Mouse (Mus musculus) embryo, embryonic 11 days (tissue): ENCODE results near the gene Dync1h1.
A peak's percentile ranks its signal among the peaks of the same experiment; 100 is the strongest.
"Not testable (repeated sequence)": the region's sequence is repeated elsewhere in the genome, so short reads cannot be mapped to it uniquely, and the experiment has no call there.

Experiments used
- DNase-seq: peaks from one replicate; pipeline ENCODE4 v3.0.0-alpha.2; 2015

Dync1h1 gene

DNA sequence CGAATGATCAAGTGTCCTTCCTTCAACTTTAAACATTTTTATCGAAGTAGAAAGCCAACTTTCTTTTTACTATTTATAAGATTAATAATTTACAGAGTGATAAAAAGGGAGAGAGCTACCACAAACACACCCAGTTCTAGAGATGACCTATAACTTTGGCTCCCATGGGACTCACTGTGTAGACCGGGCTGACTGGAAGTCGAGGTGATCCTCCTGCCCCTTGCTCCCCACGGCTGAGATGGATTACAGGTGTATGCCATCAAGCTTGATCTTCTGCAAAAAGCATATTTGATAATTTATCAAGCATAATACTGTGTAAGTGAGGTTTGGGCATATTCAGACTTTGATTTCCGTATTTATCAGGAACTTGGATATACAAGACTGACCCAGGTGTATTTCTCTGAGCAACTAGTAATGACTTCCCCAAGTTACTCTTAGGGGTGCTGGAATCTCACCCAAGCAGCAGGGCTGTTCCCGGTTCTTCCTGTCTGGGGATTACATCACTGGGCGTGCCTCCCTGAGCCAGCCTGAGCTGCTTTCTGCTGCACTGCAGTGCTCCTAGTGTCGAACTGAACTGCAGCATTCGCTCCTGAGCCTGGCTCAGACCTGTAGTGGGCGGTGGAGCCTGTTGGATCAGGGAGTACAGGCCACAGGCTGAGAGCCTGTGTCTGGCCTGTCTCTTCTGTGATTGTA is 7.4 kb downstream of the Dync1h1 start:
- no peak for DNase-seq

DNA sequence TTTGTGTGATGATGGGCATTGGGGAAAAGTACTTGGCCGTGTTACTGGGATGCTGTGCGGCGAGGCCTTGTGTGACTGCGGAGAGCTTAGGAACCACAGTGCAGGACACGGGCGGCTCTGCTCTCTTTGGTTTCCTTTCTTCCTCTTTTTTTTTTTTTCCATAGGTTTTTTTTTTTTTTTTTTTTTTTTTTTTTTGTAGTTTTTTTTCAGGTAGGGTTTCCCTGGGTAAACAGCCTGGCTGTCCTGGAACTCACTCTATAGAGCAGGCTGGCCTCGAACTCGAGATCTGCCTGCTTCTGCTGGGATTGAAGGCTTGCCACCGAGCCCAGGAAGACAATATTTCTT is 7.9 kb downstream of the Dync1h1 start:
- no peak for DNase-seq

DNA sequence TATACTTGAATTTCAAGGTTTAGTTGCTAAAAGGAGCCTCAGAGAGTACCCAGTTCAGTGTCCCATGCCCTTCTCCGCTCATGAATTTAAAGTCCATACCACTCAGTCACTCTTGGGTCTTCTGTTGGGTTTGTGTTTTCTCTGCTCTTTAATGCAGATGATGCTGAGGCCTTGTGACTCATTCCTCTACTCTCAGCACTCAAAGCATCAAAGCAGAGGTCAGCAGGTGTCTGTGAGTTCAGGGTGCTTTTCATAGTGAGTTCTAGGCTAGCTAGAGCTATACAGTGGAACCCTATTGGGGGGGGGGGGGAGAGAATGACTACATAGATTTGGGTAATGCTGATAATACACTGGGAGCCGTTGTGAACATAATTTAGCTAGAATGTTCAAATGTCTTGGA is 9.5 kb downstream of the Dync1h1 start:
- DNase-seq = no peak

DNA sequence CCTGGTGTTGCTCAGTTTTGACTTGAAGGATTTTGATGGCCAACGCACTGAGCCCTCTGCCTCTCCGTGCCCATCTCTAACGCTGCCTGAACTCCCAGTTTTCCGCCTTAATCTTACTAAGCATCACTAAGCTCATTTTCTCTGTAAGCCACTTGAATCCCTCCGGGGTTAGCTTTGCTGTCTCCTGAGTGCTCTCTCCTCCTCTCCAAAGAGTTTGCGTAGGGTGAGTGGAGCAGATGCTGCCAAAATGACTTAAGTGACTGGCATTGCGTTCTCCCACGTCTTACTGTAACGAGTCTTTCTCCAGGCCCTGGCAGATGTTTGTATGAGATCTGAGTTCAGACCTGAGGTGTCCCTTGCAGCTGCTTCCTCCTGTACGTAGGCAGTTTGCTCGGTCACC is 28.8 kb downstream of the Dync1h1 start:
- DNase-seq = no peak

DNA sequence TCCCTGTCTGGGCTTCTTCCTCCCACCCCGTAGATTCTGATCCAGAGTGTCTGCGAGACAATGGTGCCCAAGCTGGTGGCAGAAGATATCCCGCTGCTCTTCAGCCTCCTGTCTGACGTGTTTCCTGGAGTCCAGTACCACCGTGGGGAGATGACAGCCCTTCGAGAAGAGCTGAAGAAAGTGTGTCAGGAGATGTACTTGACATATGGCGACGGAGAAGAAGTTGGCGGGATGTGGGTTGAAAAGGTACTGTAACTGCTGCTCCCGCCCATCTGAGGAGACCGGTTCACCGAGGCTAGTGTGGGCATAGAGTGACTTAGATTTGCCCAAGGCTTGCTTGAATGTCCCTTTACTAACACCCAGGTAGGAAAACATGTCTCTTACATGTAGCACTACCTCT is 35.0 kb downstream of the Dync1h1 start:
- DNase-seq = no peak

DNA sequence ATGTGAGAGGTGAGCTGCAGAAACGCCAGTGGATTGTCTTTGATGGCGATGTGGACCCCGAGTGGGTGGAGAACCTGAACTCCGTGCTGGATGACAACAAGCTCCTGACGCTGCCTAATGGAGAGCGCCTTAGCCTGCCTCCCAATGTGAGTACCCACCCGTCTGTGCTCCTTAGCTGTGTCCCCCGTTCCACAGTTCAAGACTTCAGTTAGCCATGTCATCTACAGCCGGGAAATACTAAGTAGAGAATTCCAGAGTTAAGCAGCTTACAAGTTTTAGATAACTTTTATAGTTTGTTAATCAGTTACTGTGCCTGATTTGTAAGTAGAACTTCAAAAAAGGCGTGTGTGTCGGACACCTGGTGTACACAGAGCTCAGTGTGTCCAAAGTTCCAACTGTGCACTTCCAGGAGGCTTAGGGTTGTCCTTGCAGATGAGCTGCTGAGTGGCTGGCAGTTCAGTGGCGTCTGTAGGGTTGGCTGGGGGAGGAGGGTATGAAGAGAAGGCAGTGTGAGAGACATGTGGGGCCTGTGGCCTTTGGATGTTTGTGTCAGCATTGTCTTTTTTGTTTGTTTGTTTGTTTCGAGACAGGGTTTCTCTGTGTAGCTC is 36.4 kb downstream of the Dync1h1 start:
- no peak for DNase-seq

DNA sequence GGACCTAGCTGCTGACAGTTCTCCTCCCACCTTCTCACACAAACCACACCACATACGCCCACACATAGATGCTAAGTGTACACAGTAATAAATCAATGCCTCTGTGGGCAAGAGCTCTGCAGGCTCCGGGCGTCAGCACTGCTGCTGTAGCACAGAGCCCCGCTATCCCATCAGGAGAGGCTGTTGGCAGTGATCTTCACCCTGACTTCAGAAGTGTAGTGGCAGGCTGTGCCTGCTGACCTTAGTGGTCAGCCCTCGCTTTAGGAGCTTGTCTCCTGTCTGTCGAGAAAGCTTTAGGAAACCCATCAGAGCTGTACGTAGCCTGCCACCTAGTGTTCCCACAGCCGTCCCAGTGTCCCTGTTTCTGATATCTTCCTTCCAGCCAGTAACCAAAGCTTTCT is 49.0 kb downstream of the Dync1h1 start:
- DNase-seq = no peak

DNA sequence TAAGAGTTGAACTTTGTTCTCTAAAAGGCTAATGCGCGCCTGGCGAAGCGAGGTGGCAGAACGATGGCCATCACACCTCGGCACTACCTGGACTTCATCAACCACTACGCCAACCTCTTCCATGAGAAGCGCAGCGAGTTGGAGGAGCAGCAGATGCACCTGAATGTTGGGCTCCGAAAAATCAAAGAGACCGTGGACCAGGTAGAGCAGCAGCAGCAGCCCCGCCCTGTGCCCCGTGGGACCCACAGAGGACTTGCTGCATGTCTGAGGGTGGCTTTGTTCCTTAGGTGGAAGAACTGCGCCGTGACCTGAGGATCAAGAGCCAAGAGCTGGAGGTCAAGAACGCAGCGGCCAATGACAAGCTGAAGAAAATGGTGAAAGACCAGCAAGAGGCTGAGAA is 50.2 kb downstream of the Dync1h1 start:
- DNase-seq = no peak

DNA sequence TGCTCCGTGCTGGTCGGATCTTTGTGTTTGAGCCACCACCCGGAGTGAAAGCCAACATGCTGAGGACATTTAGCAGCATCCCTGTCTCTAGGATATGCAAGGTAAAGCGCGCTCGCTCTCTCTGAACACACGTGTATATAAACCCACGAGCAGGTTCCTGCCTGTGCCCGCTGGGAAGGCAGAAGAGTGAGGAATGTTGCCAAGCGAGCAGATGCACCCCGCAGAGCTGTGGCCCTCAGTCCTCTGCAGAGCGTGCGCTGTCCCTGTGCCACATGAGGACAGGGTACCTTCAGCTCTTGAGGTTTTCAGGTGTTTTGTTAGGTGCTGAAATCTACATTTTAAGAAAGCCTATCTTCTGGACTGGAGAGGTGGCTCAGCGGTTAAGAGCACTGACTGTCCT is 60.5 kb downstream of the Dync1h1 start:
- DNase-seq = no peak

DNA sequence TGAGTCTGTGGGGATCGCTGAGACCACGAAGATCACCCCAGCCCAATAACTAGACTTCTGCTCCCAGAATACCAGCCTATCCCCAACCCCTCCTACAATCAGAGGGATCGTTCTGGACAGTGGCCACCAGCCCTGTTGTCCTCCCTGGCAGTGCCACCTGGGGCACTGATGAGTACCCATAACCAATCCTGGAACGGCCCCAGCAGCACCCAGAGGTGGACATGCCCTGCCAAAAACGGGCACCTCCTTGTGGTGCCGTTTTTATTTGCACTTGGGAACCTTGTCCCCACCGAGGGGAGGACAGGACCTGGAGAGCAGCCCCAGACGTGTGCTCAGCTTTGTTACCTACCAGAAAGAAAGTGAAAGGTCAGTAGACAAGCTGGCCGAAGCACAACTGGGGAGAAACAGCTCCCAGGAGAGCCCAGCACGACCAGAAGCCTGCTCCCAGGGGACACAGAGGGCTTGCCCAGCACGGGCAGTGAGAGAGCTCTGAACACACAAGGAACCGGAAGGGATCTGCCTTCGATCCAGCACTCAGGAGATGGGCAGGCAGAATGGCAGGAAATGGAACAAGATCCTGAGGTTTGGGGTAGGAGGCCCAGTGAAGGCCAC is 66.3 kb downstream of the Dync1h1 start:
- no peak for DNase-seq

DNA sequence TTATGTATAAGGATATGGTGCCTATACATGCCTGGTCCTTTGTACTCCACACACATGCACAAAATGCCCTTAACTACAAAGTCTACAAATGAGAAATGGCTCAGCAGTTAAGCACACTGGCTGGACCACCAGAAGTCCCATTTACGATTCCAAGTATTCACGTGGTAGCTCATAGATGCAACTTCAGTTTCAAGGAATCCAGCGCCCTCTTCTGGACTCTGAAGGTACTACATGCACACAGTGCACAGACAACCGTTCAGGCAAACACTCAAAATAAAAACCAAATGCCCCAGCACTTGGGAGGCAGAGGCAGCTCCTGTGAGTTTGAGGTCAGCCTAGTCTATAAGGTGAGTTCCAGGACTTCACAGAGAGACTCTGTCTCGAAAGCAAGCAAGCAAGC is 73.0 kb downstream of the Dync1h1 start:
- DNase-seq = peak; percentile 18

DNA sequence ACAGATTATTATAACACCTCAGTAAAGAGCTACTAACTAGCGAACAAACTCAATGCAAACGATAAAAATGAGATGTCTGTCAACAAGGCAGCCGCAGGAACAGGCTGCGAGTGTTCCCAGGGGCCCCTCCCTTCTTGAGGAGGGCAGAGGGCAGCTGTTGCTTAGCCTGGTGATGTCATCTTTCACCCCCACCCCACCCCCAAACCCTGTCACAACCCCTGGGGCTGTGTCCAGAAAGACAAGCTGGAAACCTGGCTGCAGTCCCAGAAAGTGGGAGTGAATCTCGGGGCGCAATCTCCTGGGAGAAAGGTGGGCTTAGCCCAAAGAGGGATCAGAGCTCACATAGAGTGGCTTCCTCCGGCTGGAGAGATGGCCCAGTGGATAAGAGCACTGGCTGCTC is 79.9 kb downstream of the Dync1h1 start:
- DNase-seq = no peak

DNA sequence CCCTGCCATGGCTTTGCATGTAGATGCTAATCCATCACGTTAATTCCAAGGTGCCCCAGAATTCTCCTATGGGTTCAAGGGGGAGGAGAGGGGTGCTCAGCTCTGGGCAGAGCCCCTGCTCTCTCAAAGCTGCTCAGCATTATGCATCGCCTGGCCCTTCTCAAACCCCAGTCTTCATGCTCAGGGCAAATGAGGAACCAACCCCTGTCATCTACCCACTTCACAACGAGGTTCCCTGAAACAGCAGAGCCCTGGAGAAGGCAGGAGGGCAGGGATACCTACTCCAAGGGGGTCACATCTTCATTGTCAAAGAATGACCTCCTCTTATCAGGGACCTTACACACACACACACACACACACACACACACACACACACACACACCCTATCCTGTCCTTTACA is 80.6 kb downstream of the Dync1h1 start:
- DNase-seq = no peak

DNA sequence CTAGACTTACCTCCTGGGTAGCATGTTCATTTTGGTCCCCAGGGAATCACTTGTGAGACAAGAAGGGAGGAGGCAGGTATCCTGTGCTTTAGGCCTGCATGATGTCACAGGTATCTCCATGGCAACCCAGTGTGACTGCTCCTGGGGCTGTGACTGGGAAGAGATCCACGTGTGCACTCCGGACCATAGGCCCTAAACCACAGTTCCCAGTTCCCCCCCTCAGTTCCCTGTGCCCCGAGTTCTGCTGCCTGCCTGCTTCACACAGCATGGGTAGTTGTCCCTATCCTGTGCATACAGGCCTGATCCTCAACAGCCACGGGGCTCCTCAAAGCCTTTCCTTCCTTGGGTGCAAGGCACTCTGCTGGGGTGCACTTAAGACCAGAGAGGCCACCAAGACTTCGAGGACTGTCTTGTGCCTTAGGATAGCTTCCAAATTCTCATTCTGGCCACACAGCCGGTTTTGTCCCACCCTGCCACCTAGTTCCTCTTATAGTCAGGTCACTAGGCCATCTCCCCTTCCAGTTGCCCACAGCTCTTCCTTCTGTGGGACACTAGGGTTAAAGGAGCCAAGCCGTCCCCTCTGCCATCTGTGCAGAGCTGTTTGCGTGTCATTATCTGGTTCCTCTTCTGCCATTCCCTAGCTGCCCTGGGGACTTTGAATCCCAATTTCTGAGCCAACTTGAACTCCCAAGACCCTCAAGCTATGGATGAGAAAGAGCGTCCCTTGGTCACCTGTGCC is 81.5 kb downstream of the Dync1h1 start, which contains the start of gene 1700001K19Rik:
1700001K19Rik (minus strand) TSS at position 59 of the 739 bp plus-strand sequence.
- DNase-seq = no peak

DNA sequence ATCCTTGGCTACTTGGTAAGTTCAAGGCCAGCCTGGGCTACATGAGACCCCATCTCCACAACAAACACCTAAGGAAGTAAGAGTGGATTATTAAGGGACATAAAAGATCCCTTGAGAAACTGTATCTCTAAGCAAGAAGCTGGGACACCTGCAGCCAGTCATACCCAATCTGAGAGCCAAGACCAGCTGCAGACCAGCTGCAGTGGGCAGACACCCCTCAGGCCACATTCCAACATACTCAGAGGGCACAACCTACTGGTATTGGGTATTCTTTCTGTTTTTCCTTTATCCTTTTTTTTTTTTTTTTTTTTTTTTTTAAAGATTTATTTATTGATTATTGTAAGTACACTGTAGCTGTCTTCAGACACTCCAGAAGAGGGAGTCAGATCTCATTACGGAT is 82.3 kb downstream of the Dync1h1 start:
- no peak for DNase-seq

DNA sequence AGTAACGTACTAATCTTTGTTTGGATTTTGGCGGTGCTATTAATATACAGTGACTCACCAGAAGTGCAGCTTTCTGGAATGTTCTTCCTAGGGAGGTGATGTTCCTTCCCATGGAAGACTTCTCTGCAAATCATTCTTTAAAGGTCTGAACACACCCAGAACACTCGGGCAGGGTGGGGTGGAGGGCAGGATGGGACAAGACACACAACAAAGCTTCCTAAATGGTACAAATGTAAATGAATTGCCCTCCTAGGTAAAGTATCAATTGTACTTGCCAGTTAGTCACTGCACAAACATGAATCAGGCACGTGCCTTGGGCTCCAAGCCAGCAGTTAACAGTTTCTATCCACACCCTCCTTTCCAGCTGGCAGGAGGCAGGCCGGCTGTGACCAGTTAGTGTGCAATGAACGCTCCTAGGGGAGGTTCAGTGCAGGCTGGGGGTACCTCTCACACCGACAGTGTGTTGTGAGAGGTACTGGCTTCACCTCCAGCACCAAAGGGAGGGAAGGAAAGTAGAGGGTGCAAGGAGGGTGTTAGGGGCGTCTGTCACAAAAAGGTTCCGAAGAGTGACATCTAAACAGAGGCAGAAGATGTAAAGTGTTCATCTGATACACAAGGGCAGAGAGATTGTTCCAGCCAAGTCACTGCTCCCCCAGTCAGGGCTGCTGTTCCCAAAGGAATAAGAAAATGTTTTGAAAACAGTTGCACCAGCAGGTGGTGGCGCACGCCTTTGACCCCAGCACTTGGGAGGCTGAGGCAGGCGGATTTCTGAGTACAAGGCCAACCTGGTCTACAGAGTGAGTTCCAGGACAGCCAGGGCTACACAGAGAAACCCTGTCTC is 86.9 kb downstream of the Dync1h1 start:
- DNase-seq = no peak

DNA sequence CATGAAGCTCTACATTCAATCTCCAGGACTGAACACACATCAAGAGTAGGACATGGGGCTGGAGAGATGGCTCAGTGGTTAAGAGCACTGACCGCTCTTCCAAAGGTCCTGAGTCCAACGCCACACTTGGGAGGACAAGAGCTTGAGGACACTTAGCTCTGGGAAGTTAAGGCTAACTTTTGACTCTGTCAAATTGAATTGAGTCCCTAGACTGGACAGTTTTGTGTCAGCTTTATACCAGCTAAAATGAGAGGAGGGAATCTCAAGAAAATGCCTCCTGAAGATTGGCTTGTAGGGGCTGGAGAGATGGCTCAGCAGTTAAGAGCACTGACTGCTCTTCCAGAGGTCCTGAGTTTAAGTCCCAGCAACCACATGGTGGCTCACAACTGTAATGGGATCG is 87.7 kb downstream of the Dync1h1 start:
- DNase-seq = not testable (repeated sequence)

DNA sequence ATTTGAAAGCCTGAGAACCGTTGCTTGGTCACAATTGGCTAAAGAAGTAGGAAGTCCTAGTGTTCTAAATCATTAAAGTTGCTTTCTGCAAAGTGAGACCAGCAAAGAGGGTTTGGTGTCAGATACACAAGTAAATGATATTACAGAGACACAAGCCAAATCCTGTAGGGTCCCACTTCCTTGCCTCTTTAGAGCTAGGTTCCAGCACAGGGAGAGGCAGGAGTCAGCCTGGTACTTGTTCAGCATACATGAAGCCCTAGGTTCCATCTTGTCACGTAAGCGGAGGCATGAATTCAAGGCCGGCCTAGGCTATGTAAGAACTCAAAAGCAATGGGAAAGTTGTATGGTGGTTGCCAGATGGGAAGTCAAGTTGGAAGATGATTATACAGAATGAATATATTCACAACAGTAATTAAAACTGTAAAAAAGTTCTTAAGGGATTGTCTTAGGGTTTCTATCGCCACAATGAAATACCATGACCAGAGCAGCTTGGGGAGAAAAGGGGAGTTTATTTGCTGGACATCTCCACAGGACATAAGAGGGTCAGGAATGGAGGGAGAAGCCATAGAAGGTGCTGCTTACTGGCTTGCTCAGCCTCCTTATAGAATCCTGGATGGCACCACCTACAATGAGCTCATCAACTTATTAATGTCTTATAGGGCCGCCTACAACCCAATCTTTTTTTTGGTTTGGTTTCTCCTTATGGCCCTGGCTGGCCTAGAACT is 88.8 kb downstream of the Dync1h1 start:
- DNase-seq = no peak

DNA sequence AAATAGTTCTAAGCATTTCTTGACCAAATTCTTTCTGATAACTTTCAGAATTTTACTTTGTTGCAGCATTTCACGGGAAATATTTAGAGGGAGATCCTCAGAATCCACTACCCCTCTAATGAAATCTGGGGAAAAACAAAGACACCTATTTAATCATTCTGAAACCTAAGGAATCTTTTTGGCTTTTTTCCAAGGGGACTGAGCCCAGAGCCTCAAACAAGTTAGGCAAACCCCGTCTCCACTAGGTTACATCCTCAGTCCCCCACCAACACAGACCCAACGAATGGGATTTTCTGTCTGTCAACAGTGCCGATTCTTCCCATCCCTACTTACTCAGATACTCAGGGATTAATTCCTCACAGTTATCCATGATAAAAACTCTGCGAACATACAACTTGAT is 92.1 kb downstream of the Dync1h1 start:
- DNase-seq = not testable (repeated sequence)

DNA sequence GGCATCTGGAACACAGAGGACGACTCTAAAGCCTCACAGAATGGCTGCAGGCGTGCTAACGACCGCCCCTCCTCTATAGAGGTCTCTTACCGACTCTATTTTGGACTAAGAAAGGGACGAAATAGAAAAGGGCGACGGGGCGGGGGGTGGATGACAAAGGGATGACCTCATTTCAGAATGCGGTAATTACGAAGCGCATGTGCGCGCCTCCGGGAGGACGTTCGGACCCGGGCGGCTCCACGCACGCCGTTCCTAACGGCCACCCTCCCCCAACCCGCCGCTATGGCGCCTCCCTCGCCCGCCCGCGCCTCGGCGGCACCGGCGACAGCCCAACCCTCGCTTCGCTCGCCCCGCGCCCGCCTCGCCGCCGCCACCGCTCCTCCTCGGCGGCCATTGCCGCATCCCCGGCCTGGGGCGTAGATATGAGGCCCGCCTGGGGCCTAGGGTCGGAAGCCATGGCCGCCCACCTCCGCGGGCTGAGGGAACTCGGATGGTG is 94.5 kb downstream of the Dync1h1 start:
- DNase-seq = peak; percentile 79

DNA sequence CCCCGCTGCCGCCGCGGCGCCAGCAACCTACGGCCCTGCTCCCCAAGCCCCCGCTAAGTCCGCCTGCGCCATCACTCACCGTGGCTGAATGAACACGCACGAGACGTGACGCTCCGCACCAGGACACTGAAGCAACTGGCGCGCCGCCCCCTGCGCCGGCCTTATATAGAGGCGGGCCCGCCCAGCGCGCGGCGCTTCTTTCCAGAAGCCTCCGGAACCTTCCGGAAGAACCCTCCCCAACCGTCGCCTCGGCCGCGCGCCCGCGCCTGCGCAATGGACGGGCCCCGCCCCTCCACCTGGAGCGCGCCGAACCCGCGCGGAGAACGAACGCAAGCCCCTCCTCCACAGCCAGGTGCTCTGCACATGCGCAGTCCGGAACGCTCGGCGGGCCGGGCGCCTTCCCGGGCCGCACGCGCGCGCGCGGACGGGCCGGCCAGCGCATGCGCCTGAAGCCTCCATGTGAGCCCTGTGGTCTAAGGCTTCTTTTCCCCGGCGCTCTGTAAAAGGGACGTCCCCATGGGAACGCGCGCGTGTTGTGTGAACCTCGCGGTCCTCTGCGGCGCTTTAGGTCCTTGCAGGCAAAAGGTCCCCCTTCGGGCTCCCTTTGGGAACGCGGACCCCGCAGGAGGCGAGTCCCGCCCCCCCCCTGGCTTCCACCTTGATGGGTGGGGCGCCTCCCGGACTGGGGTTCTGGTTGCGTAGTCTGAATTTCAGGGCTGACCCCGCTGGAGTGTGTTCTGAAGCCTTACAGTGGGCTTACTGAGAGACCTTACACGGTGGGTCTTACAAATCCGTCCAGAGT is 95.1 kb downstream of the Dync1h1 start:
- peak; percentile 97 for DNase-seq
